Mouse (Mus musculus): ENCODE measurements at regions not wholly inside any gene's neighbourhood (a gene's known extent, or its start where the extent isn't known, plus 50 kb on each side); places are given as distances from the start of the nearest gene placed in this dataset.

DNA sequence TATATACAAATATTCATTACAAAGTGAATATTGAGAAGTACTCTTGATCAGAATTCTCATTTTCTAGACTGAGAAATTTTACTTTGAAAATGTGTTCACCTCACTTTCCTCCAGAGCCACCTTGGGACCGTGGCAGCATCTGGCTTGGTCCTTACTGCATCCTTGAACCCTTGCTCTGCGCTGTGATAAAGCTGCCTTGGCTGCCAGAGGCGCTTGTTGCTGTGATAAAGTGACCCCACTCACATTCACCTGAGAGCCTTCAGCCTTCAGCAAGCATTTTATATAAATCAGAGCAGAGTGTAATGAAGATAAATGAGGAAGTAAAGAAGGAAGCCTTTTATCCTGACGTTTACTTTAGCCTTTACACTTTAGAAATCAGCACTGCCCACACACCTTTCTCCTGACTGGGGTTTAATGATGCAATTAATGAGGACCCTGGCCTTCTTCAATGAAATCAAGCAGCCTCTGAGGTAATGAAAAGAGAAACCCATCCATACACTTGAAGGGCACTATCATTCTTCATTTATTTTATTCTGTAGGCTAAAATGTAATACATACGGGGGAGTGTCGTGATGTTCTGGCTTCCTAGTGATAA, 532.8 kb downstream of the Rfpl4b start:
- in situ Hi-C loops (cut with MboI; ENCODE audit: unreplicated experiment in 2 of 2), result no loop called here

DNA sequence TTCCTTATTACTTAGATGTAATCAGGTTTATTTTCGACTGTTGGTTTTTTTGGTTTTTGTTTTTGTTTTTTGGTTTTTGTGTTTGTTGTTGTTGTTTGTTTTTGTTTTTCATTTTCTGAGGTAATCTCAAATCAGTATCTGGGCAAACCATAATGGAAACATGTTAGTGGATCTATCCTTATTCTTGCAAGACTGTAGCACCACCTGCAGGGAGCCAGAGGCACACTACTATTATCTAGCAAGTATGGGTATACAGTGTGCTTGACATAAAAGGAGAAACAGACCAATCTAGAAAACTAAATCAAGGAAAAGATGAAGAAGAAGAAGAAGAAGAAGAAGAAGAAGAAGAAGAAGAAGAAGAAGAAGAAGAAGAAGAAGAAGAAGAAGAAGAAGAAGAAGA, 552.4 kb downstream of the Rfpl4b start:
- in situ Hi-C loops (cut with MboI; ENCODE audit: unreplicated experiment in 2 of 2), result loop anchor here (10.0 kb wide), 2 partner anchors 1184 to 1194 kb away; no protein-coding TSS in a partner anchor

DNA sequence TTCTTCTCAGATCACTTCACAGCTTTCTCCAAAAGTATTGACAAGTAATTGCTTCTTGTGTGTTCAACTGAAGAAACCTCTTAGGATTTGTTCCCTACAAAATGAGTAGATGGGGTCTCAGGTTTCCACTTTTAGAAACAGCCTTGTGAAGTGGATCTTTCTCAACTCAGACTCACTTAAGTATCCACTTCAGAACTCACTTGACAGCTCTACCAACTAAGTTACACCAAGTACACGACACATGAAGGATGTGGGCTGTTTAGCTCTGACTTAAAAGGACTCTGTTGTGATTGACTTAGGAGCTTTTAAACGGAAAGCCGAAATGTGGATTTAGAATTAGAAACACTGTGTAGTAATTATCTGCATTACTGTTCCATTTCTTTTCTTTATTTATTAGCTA, 556.0 kb downstream of the Rfpl4b start:
- in situ Hi-C loops (cut with MboI; ENCODE audit: unreplicated experiment in 2 of 2), result loop anchor here (10.0 kb wide), 2 partner anchors 1181 to 1191 kb away; no protein-coding TSS in a partner anchor

DNA sequence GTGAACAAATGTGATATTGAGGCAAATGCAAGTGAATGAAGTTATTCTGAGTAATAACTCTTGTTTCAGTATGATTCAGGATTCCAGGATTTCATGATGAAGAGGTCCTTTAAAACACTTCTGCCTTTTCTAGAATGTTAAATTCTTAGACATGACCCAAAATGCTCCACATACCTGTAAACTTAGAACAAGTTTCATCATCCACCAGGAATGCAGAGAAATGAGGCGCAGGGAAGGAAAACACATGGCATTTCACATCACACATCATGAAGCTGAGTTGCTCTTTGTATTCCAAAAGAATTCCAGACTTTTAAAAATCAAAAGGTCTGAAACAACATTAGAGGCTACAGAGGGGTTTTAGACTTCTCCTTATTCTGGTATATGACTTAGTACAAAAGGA, 574.8 kb downstream of the Rfpl4b start:
- in situ Hi-C loops (cut with MboI; ENCODE audit: unreplicated experiment in 2 of 2), result no loop called here

Data from v-Abl transformed pro-B cells (cell line).